Mouse (Mus musculus) cerebral cortex, adult 2 months (tissue): ENCODE data around the gene H2bfm.

Experiments
- WGBS: fragments of 180-500 bp; shearing (Covaris S2); methylation state at CpG from one replicate; pipeline ENCODE4 v1.1.7; 2018; 5-methylcytosine and 5-hydroxymethylcytosine counted together

H2bfm gene

DNA sequence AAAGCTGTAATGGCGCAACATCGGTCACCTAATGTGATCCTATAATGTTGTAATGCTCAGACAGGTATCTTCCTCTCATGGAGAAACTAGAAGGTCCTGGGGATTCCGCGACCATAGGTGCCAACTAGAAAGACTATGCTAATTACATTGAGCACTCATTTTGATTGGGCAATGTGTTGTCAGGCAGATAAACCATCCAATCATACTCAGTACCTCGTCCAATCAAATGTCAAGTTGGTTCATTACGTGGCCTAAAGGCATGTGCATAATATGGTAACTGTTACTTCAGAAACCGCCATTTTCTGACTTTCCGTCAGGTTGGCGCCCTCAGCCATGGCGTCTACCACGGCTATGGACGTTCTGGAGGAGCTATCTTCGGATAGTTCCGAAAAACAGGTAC lies at the start of gene H2bfm:
H2bfm (plus strand) TSS at position 295 of the 400 bp plus-strand sequence.
- 94% methylated on average over 14 of the region's 14 CpGs for WGBS

DNA sequence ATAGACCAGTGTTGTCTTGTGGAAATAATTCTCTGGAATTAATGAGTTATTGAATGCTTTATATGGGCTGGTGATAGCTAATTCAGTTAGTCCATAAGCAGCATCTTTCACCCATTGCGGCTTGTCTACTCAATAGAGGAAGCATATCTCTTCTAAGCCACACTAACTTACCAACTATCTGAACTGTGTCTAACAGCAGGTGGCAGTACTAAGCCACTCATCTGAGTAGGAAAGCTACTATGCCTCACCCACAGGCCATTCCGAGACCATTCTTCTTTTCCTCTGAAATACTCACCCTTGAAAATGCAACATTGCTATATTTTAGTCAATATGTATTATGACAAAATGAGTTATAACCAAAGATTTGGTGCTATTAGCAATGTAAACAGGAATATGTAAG lies 31.4 kb upstream of the H2bfm start:
- WGBS, result 24% methylated on average over 2 of the region's 2 CpGs

DNA sequence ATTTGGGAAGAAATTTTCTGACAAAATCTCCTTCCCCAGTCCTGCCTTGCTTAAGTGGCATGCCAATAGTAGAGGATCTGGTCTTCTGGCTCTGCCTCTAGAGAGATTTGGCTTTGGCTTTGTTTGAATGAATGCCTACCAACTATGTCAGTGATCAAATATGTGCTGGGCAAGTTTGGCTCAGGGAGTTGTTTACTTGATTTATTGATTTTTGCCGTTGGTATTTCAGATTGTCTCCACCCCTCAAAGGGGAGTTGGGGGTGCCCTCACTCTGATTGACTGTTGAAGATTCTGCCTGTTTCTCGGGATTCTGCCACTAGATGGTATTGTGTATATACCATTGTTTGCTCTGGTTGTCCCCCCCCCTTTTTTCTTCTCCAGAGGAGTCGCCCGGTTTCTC lies 22.8 kb upstream of the H2bfm start:
- WGBS, result 42% methylated on average over 4 of the region's 4 CpGs

DNA sequence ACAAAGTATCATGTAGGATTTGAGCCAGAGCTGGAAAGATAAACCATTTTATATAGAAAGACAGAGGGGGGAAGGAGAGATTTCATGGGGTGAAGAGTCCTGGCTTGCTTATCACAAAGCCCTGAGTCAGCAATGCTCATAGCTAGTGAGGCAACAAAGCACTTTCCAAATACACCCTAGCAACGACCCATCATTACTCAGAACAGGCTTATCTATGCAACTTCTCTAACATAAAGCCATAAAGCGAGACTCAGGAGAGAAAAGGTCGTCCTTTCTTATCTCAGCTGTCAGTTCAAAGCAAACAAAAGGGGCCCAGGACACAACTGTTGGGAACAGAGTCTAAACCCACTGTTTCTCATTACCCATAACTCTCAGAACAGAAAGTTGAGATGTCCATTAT lies 10.9 kb downstream of the H2bfm start:
- WGBS, result 62% methylated on average over 3 of the region's 3 CpGs

DNA sequence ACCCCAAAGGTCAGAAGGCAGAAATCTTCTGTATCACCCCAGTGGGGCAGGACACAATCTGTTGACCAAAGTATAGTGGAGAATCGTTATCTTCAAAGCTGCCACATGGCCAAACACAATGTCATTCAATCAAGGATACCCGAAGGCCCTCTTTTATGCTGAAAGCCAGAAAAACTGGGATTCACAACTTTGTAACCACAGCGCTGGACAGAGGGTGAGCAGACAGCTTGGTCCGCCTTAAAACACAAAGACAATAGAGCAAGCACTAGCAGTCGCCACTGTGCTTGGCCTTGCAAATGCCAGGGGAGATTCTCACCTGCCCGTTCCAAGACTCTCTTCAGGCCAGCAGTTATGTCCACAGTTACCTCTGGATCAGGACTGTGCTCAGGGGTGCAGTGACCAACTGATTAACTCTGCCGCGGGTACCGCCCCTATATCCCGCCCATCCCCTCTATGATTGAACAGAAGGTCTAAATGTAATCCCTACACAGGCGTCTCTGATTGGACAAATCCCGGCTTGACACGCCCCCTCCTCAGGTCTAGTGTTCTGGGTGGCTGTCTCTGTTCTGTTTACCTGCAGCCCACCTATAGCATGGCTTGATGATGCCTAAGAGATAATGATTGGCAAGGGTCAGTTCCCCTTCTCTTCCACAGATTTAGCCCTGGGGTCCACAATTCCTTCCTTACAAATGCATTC lies 30.6 kb downstream of the H2bfm start:
- WGBS, result 7% methylated on average over 13 of the region's 13 CpGs

DNA sequence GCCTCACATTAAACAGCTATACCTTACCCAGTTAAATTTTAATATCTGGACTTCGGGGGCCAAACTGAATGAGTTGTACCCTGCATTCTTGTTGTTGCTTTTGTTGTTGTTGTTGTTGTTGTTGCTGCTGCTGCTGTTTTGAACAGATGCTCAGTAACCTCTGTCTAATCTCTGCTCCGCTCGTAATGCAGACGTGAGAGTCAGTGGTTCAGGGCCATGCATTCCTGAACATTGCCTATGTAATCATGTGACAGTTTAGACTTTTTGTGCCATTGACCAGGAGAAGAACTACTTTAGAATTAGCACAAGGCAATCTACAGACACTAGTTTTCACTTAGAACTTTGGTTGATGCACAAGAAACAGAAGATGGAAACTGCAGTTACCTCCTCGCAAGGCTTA lies 31.2 kb downstream of the H2bfm start:
- WGBS, result 40% methylated on average over 5 of the region's 5 CpGs

DNA sequence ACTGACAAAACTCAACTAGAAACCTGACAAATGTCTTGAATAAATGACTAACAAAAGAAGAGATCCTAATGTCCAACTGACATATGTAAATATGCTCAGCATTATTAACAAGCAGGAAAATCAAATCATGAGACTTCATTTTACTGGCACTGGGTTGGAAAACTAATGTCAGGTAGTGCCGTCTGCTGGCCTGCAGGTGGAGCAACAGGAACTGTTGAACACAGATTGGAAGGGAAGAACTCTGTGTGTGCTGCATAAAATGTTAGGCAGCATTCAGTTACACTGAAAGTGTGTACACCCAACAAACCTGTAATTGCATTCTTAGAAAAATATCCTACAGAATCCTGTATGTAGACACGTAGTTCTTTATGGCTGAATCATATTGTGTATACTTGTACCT lies 32.6 kb downstream of the H2bfm start:
- 5% methylated on average over 2 of the region's 2 CpGs for WGBS

- 91% methylated on average over 6 of the region's 6 CpGs for WGBS
These were observed 48.3 kb downstream of the H2bfm start, which contains the start of gene Tmsb15b2 for GRCm38 (mm10) chrX:136975397-136975796. Gene Tmsb15b2 (minus strand): TSS chrX:136975497.

DNA sequence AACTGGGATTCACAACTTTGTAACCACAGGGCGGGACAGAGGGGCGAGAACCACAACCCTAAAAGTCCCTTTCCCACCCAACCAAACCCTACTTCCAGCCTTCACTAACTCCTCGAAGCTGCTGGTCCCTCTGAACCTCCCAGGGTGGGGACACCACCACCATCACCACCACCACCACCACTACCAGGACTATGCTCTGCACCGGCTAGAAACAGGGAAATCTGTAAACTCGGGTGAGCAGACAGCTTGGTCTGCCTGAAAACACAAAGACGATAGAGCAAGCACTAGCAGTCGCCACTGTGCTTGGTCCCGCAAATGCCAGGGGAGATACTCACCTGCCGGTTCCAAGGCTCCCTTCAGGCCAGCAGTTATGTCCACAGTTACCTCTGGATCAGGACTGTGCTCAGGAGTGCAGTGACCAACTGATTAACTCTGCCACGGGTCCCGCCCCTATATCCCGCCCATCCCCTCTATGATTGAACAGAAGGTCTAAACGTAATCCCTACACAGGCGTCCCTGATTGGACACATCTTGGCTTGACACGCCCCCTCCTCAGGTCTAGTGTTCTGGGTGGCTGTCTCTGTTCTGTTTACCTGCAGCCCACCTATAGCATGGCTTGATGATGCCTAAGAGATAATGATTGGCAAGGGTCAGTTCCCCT lies 49.4 kb downstream of the H2bfm start, which contains the start of the genes Tmsb15l and Tmsb15b1:
Tmsb15l (minus strand) TSS at position 446 of the 661 bp plus-strand sequence.
Tmsb15b1 (minus strand) TSS at position 451 of the 661 bp plus-strand sequence.
- WGBS, result 7% methylated on average over 15 of the region's 15 CpGs
